Mouse (Mus musculus): ENCODE results near the gene Alas2.

Gene Alas2

GRCm38 (mm10) chrX:150547239-150547638 is at the start of gene Alas2:
Gene Alas2 (plus strand): TSS chrX:150547375.
- DNase-seq (ENCODE audit: low spot score in 2 of 2): no peak

GRCm38 (mm10) chrX:150508696-150509095 is 38.5 kb upstream of the Alas2 start:
- no peak for DNase-seq (ENCODE audit: low spot score in 2 of 2)

GRCm38 (mm10) chrX:150510631-150511030 is 36.5 kb upstream of the Alas2 start:
- peak in 1 of 2 experiments; percentile 6 for DNase-seq (ENCODE audit: low spot score in 2 of 2)

- DNase-seq (ENCODE audit: low spot score in 2 of 2): no peak
Measured at GRCm38 (mm10) chrX:150511274-150511673, 35.9 kb upstream of the Alas2 start.

GRCm38 (mm10) chrX:150514127-150514526 is 33.0 kb upstream of the Alas2 start:
- DNase-seq (ENCODE audit: low spot score in 2 of 2): no peak

GRCm38 (mm10) chrX:150516015-150516414 is 31.2 kb upstream of the Alas2 start:
- no peak for DNase-seq (ENCODE audit: low spot score in 2 of 2)

GRCm38 (mm10) chrX:150516477-150516876 is 30.7 kb upstream of the Alas2 start:
- no peak for DNase-seq (ENCODE audit: low spot score in 2 of 2)

- DNase-seq (ENCODE audit: low spot score in 2 of 2): no peak
Measured at GRCm38 (mm10) chrX:150540111-150540510, 7.1 kb upstream of the Alas2 start.

GRCm38 (mm10) chrX:150541684-150542083 is 5.5 kb upstream of the Alas2 start:
- DNase-seq (ENCODE audit: low spot score in 2 of 2): no peak

- DNase-seq (ENCODE audit: low spot score in 2 of 2): no peak
Measured at GRCm38 (mm10) chrX:150549639-150550038, 2.5 kb downstream of the Alas2 start.

GRCm38 (mm10) chrX:150551986-150552385 is 4.8 kb downstream of the Alas2 start:
- DNase-seq (ENCODE audit: low spot score in 2 of 2): no peak

- DNase-seq (ENCODE audit: low spot score in 2 of 2): no peak
Measured at GRCm38 (mm10) chrX:150554032-150554431, 6.9 kb downstream of the Alas2 start.

GRCm38 (mm10) chrX:150564644-150565357 is 17.6 kb downstream of the Alas2 start:
- DNase-seq (ENCODE audit: low spot score in 2 of 2): no peak

- DNase-seq (ENCODE audit: low spot score in 2 of 2): no peak
Measured at GRCm38 (mm10) chrX:150581921-150582320, 34.7 kb downstream of the Alas2 start.

- DNase-seq (ENCODE audit: low spot score in 2 of 2): no peak
Measured at GRCm38 (mm10) chrX:150585116-150585515, 37.9 kb downstream of the Alas2 start.

GRCm38 (mm10) chrX:150588023-150588764 is 41.0 kb downstream of the Alas2 start, which contains the start of gene Pfkfb1:
Gene Pfkfb1 (plus strand): TSS chrX:150588229.
- peak; percentile 42 to 62 for DNase-seq (ENCODE audit: low spot score in 2 of 2)

GRCm38 (mm10) chrX:150589696-150590095 is 42.5 kb downstream of the Alas2 start, which contains the start of gene Apex2:
Gene Apex2 (minus strand): TSS chrX:150589868.
- no peak for DNase-seq (ENCODE audit: low spot score in 2 of 2)

- no peak for DNase-seq (ENCODE audit: low spot score in 2 of 2)
Measured at GRCm38 (mm10) chrX:150593266-150594035, 46.3 kb downstream of the Alas2 start.

- no peak for DNase-seq (ENCODE audit: low spot score in 2 of 2)
Measured at GRCm38 (mm10) chrX:150594176-150594575, 47.0 kb downstream of the Alas2 start.

- DNase-seq (ENCODE audit: low spot score in 2 of 2): no peak
Measured at GRCm38 (mm10) chrX:150595016-150595760, 48.0 kb downstream of the Alas2 start.

- DNase-seq (ENCODE audit: low spot score in 2 of 2): no peak
Measured at GRCm38 (mm10) chrX:150598882-150599281, 51.7 kb downstream of the Alas2 start.
